In the genomic region with DNA sequence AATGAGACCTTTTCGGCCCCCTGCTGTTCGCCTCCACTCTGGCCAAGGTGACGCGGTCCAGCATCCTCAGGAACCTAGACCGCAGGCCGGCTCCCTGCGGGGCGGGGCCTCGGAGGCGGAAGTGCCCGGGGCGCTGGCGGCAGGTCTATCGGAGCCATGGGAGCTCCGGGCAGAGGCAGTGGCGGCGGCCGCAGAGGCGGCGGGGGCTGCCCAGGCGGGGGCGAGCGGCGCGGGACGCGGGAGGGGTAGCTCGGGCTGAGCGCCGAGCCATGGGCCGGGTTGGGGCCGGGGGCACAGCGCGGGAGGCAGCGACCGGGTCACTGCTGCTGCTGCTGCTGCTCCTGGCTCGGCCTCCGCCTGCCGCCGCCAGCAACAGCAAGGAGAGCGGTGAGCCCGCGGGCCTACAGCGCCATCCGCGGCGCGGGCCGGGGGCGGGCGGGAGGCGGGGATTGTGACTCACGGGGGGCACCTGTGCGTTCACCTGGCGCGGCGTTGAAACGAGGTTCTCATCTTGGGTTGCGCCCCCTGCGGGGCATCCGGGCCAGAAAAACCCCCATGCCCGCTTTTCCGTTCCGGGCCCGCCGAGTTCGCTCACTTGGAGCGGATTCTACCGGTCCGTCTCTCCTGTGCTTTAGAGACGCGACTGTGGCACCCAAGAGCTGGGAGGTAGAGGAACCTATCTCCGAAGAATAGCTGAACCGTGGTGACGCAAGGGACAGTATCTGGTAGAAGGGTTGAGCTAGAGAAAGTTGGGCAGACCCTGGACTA, we compare ENCODE assay signal across 7 mouse cellular contexts. TPM values are rescaled to one million over a fixed set of nuclear protein-coding genes. Genes with fewer than 3 reads are reported as not detected.
DNase-seq lines count a peak whose midpoint lies in the region; ATAC-seq lines count a peak whose summit lies in the region.

Gene Tmem8, plus strand, starts transcription at position 119 of the 768 bp plus-strand sequence.

- H3K4me1 ChIP-seq in intestine, embryonic 16.5 days (ENCODE audit: control insufficient read depth, insufficient read depth, low read length) = peaks cover 5% of the 10 kb centered on the region
- H3K4me1 ChIP-seq in limb, embryonic 11.5 days (ENCODE audit: control insufficient read depth, insufficient read depth, low read length) = peaks cover 16% of the 10 kb centered on the region
- H3K4me1 ChIP-seq in midbrain, embryonic 11.5 days (ENCODE audit: control insufficient read depth, insufficient read depth, low read length) = peaks cover 13% of the 10 kb centered on the region

- peak within 1 kb of the TSS; percentile 74 for H3K4me3 ChIP-seq in intestine, embryonic 16.5 days (ENCODE audit: low read length)
- H3K4me3 ChIP-seq in limb, embryonic 11.5 days (ENCODE audit: low read depth, low read length) = peak within 1 kb of the TSS; percentile 59
- H3K4me3 ChIP-seq in midbrain, embryonic 11.5 days (ENCODE audit: low read depth, low read length) = peak within 1 kb of the TSS; percentile 70

- peaks cover 39% of the 10 kb centered on the region for H3K27me3 ChIP-seq in intestine, embryonic 16.5 days (replicated peaks; ENCODE audit: control insufficient read depth, insufficient read depth, low read length)
- H3K27me3 ChIP-seq in limb, embryonic 11.5 days (ENCODE audit: control insufficient read depth, insufficient read depth, low read length) = peaks cover 58% of the 10 kb centered on the region
- H3K27me3 ChIP-seq in midbrain, embryonic 11.5 days (ENCODE audit: control insufficient read depth, insufficient read depth, low read length) = peaks cover 42% of the 10 kb centered on the region

- H3K9ac ChIP-seq in intestine, embryonic 16.5 days (ENCODE audit: low read depth, low read length) = peak within 1 kb of the TSS; percentile 83
- H3K9ac ChIP-seq in limb, embryonic 11.5 days (ENCODE audit: low read length) = peak within 1 kb of the TSS; percentile 58
- peak within 1 kb of the TSS; percentile 77 for H3K9ac ChIP-seq in midbrain, embryonic 11.5 days (ENCODE audit: low read length)

- H3K4me2 ChIP-seq in intestine, embryonic 16.5 days (ENCODE audit: low read depth, low read length) = peak within 1 kb of the TSS; percentile 87
- peak within 1 kb of the TSS; percentile 98 for H3K4me2 ChIP-seq in limb, embryonic 11.5 days (ENCODE audit: low read depth, severe bottlenecking)
- H3K4me2 ChIP-seq in midbrain, embryonic 11.5 days = peak within 1 kb of the TSS; percentile 97

- H3K9me3 ChIP-seq in intestine, embryonic 16.5 days (ENCODE audit: control insufficient read depth, low read length) = no peaks in the 10 kb centered on the region
- no peaks in the 10 kb centered on the region for H3K9me3 ChIP-seq in limb, embryonic 11.5 days (ENCODE audit: control insufficient read depth, low read length)
- no peaks in the 10 kb centered on the region for H3K9me3 ChIP-seq in midbrain, embryonic 11.5 days (ENCODE audit: control insufficient read depth, low read length)

- ATAC-seq in activated CD4-positive, CD25-positive, alpha-beta regulatory T cell, adult 4 months = peak; percentile 74
- ATAC-seq in intestine, embryonic 16.5 days = peak; percentile 71
- ATAC-seq in limb, embryonic 11.5 days (ENCODE audit: insufficient number of reproducible peaks, low FRiP score, low TSS enrichment, low read depth) = peak; percentile 41; the same call in 1 of the 2 replicates
- ATAC-seq in midbrain, embryonic 11.5 days (ENCODE audit: low FRiP score) = peak; percentile 80

- H3K27ac ChIP-seq in intestine, embryonic 16.5 days (ENCODE audit: low read length) = peak within 1 kb of the TSS; percentile 80
- H3K27ac ChIP-seq in limb, embryonic 11.5 days (replicated peaks; ENCODE audit: low read depth, low read length) = no peak within 1 kb of the TSS
- H3K27ac ChIP-seq in midbrain, embryonic 11.5 days (ENCODE audit: low read depth, low read length) = no peak within 1 kb of the TSS

- WGBS in intestine, embryonic 16.5 days = under 1% methylated on average over 72 of the region's 75 CpGs
- WGBS in limb, embryonic 11.5 days = under 1% methylated on average over 59 of the region's 75 CpGs
- under 1% methylated on average over 69 of the region's 75 CpGs for WGBS in midbrain, embryonic 11.5 days

- no peaks in the 10 kb centered on the region for H3K36me3 ChIP-seq in intestine, embryonic 16.5 days (ENCODE audit: control insufficient read depth, insufficient read depth, low read length)
- no peaks in the 10 kb centered on the region for H3K36me3 ChIP-seq in limb, embryonic 11.5 days (ENCODE audit: control insufficient read depth, insufficient read depth, low read length)
- no peaks in the 10 kb centered on the region for H3K36me3 ChIP-seq in midbrain, embryonic 11.5 days (ENCODE audit: control insufficient read depth, insufficient read depth, low read length)

- intact Hi-C loops in gastrocnemius, postnatal 14 days (cut with DNase I; ENCODE audit: low total_unique reads) = no loop called here

- peak; percentile 78 to 82 for DNase-seq in cerebellum, postnatal 36 days
- DNase-seq in gastrocnemius, postnatal 14 days = peak; percentile 37
- peak; percentile 77 for DNase-seq in limb, embryonic 11.5 days (ENCODE audit: low spot score)
- peak; percentile 96 for DNase-seq in midbrain, embryonic 11.5 days (ENCODE audit: low spot score, missing footprints)
- peak; percentile 72 for DNase-seq in spleen, adult 12 weeks (ENCODE audit: low spot score)

RNA-seq across cellular contexts. Expression of gene Tmem8, which starts in this region (rescaled TPM):
- polyA plus RNA-seq in activated CD4-positive, CD25-positive, alpha-beta regulatory T cell, adult 4 months (2017; shearing (Covaris generic)) = 1 to 10 TPM; 4.8 to 4.9 TPM
- total RNA-seq in gastrocnemius, postnatal 14 days (2021) = 1 to 10 TPM in 1 of 2 experiments, under 1 TPM in 1; 0.80 to 1.3 TPM
- polyA plus RNA-seq in intestine, embryonic 16.5 days (2015; fragmentation: Nextera tagmentation; extraction: Ambion mirVana) = 12.1 and 15.1 TPM in 2 replicates
- polyA plus RNA-seq in limb, embryonic 11.5 days (2014; fragmentation: Nextera tagmentation; extraction: Ambion mirVana) = 0.40 and 0.55 TPM in 2 replicates
- polyA plus RNA-seq in midbrain, embryonic 11.5 days (2014; fragmentation: Nextera tagmentation; extraction: Ambion mirVana) = 1.1 and 1.3 TPM in 2 replicates

Comparison
In these comparisons a context has a peak if more than half of its experiments do, and no peak if none do; other contexts are left out.
1. Peak in DNase-seq, ATAC-seq, H3K4me3 ChIP-seq, H3K9ac ChIP-seq and H3K4me2 ChIP-seq in limb, embryonic 11.5 days; RNA of the gene not detected or under 1 TPM.
2. DNase-seq: peak in every context shown above with its lines; median percentile 96 in midbrain, embryonic 11.5 days; 80 in cerebellum, postnatal 36 days; 77 in limb, embryonic 11.5 days; 72 in spleen, adult 12 weeks; 37 in gastrocnemius, postnatal 14 days.